Comparison of ENCODE assay signal across 8 mouse cellular contexts in the genomic region with DNA sequence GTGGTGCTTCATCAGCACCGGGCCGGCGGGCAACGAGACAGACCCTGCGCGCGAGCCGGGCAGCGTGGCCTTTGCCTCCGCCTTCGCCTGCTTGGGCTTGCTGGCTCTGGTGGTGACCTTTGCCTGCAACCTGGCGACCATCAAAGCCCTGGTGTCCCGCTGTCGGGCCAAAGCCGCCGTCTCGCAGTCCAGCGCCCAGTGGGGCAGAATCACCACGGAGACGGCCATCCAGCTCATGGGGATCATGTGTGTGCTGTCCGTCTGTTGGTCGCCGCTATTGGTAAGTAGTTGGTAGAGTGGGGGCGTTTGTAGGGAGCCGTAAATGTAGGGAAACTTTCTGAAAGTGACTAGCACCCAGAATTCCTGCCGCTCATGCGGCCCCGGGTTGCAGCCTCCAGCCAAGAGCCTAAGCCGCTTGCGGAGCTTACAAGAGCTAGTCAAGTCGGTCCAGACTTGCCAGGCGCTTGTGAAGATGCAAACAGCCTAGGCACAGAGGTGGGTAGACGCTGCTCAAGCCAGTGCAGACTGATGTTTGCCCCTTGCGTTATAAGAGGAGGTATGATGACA. TPM values are rescaled to one million over a fixed set of nuclear protein-coding genes. Genes with fewer than 3 reads are reported as not detected.
DNase-seq lines count a peak whose midpoint lies in the region; ATAC-seq and TF ChIP-seq lines count a peak whose summit lies in the region.

No protein-coding gene starts in this region.

- H3K36me3 ChIP-seq in forebrain, embryonic 13.5 days (ENCODE audit: poor library complexity, severe bottlenecking): no peaks in the 10 kb centered on the region
- no peaks in the 10 kb centered on the region for H3K36me3 ChIP-seq in myocyte (ENCODE audit: control insufficient read depth, insufficient read depth)

- H3K4me2 ChIP-seq in forebrain, embryonic 13.5 days: peak overlapping the region; percentile 85
- H3K4me2 ChIP-seq in myocyte (ENCODE audit: low read depth): no peak overlapping the region

- intact Hi-C loops in left cerebral cortex, adult 2 months (cut with DNase I): loop anchor here (5.0 to 10.0 kb wide), 2 partner anchors 380 to 437 kb away; a partner anchor contains a TSS
- intact Hi-C loops in left cerebral cortex, postnatal 4 days (cut with DNase I): loop anchor here (2.0 to 10.0 kb wide), 2 partner anchors 149 to 307 kb away; no protein-coding TSS in a partner anchor

- H3K27ac ChIP-seq in left cerebral cortex, adult 2 months: no peak overlapping the region
- H3K27ac ChIP-seq in bone marrow, adult 2 months (ENCODE audit: control insufficient read depth, insufficient read depth, low read depth, low read length, poor library complexity): no peak overlapping the region; the same call in 1 of the 2 replicates
- H3K27ac ChIP-seq in forebrain, embryonic 13.5 days: no peak overlapping the region

- H3K4me1 ChIP-seq in bone marrow, adult 2 months (ENCODE audit: control insufficient read depth, insufficient read depth, low read length): no peaks in the 10 kb centered on the region; the same call in 1 of the 2 replicates
- H3K4me1 ChIP-seq in forebrain, embryonic 13.5 days: peaks cover 13% of the 10 kb centered on the region

- peak; percentile 28; the same call in 1 of the 2 replicates for ATAC-seq in forebrain, embryonic 13.5 days

- DNase-seq in left cerebral cortex, adult 2 months (ENCODE audit: extremely low spot score in 1 of 2, low spot score in 2 of 2): peak in 1 of 2 experiments; percentile 13
- DNase-seq in left cerebral cortex, postnatal 4 days: no peak
- DNase-seq in kidney, postnatal 10 days: peak; percentile 39
- no peak for DNase-seq in cerebellum, adult 9-11 months
- DNase-seq in thymus, postnatal 25 days: no peak

- TF ChIP-seq POLR2A in bone marrow, adult 2 months (IDR thresholded peaks at IDR 0.05; ENCODE audit: borderline replicate concordance, control insufficient read depth, low read depth, low read length): no peak
- no peak for TF ChIP-seq POLR2A in myocyte (IDR thresholded peaks at IDR 0.05; ENCODE audit: insufficient read length, low read depth)

- WGBS in bone marrow, adult 2 months: 2% methylated on average over 34 of the region's 34 CpGs
- WGBS in forebrain, embryonic 13.5 days: 2% methylated on average over 34 of the region's 34 CpGs

- no peaks in the 10 kb centered on the region for H3K9me3 ChIP-seq in forebrain, embryonic 13.5 days (replicated peaks)

- peak overlapping the region; percentile 39 for H3K4me3 ChIP-seq in left cerebral cortex, adult 2 months
- H3K4me3 ChIP-seq in bone marrow, adult 2 months (replicated peaks; ENCODE audit: control insufficient read depth, low read depth, low read length): peak overlapping the region; percentile 47
- peak overlapping the region; percentile 49 for H3K4me3 ChIP-seq in forebrain, embryonic 13.5 days
- H3K4me3 ChIP-seq in myocyte: no peak overlapping the region

- no peaks in the 10 kb centered on the region for H3K79me2 ChIP-seq in myocyte (ENCODE audit: control insufficient read depth, insufficient read depth)

- TF ChIP-seq CTCF in left cerebral cortex, adult 2 months (IDR thresholded peaks at IDR 0.05): no peak
- TF ChIP-seq CTCF in bone marrow, adult 2 months (IDR thresholded peaks at IDR 0.05; ENCODE audit: control insufficient read depth, insufficient read depth, low read length): no peak

- H3K27me3 ChIP-seq in forebrain, embryonic 13.5 days: peaks cover 44% of the 10 kb centered on the region
- H3K27me3 ChIP-seq in myocyte (ENCODE audit: control insufficient read depth, insufficient read depth, insufficient read length): peaks cover 19% of the 10 kb centered on the region

- peak overlapping the region; percentile 50 for H3K9ac ChIP-seq in forebrain, embryonic 13.5 days

- H3ac ChIP-seq in myocyte (ENCODE audit: control insufficient read depth, insufficient read length): peak overlapping the region; percentile 7

TF ChIP-seq in myocyte, 11 proteins besides CTCF, POLR2A, EP300 and RAD21:
- TF ChIP-seq TCF12 (IDR thresholded peaks at IDR 0.05; ENCODE audit: insufficient read depth, poor library complexity, severe bottlenecking): no peak
- no peak for TF ChIP-seq TCF3 (IDR thresholded peaks at IDR 0.05; ENCODE audit: insufficient read length, low read depth)
- TF ChIP-seq E2F4 (IDR thresholded peaks at IDR 0.05; ENCODE audit: insufficient read depth): no peak
- TF ChIP-seq REST (IDR thresholded peaks at IDR 0.05; ENCODE audit: insufficient read depth, insufficient read length): no peak
- no peak for TF ChIP-seq SRF (IDR thresholded peaks at IDR 0.05; ENCODE audit: control insufficient read depth, insufficient read length, low read depth)
- no peak for TF ChIP-seq USF1 (IDR thresholded peaks at IDR 0.05; ENCODE audit: low read depth)
- no peak for TF ChIP-seq POLR2AphosphoS2 (IDR thresholded peaks at IDR 0.05; ENCODE audit: insufficient read length, low read depth)
- TF ChIP-seq MYOD1 (IDR thresholded peaks at IDR 0.05; ENCODE audit: control insufficient read depth in 1 of 3, insufficient read length in 2 of 3, low read depth in 2 of 3): no peak
- TF ChIP-seq MAX (IDR thresholded peaks at IDR 0.05; ENCODE audit: low read depth): no peak
- no peak for TF ChIP-seq MYOG (IDR thresholded peaks at IDR 0.05; ENCODE audit: control insufficient read depth in 1 of 3, insufficient read depth in 1 of 3, insufficient read length in 2 of 3, low read depth in 2 of 3)
- TF ChIP-seq CEBPB (IDR thresholded peaks at IDR 0.05; ENCODE audit: insufficient read depth, poor library complexity, severe bottlenecking): no peak

RNA-seq across cellular contexts. Expression of a gene that starts 1.0 kb away (rescaled TPM):
- 1 to 10 TPM; 3.0 to 3.7 TPM for total RNA-seq in left cerebral cortex, adult 2 months (2021)
- total RNA-seq in left cerebral cortex, postnatal 4 days (2021): 10 to 100 TPM; 15.8 to 17.0 TPM
- 1.6 and 4.8 TPM in 2 replicates for polyA plus RNA-seq in bone marrow, adult 2 months (2011; ENCODE audit: insufficient read depth, insufficient read length, low replicate concordance, missing spikeins)
- polyA plus RNA-seq in forebrain, embryonic 13.5 days (2015; fragmentation: Nextera tagmentation; extraction: Ambion mirVana): 0.93 and 1.1 TPM in 2 replicates
- polyA plus RNA-seq in myocyte (2012; fragmentation: generic; extraction: Trizol): not detected

RNA-seq across cellular contexts. Expression of a gene that starts 33.7 kb away (rescaled TPM):
- total RNA-seq in left cerebral cortex, adult 2 months (2021): 100 to 1,000 TPM; 151 to 161 TPM
- 100 to 1,000 TPM; 122 to 127 TPM for total RNA-seq in left cerebral cortex, postnatal 4 days (2021)
- polyA plus RNA-seq in bone marrow, adult 2 months (2011; ENCODE audit: insufficient read depth, insufficient read length, low replicate concordance, missing spikeins): 77.2 and 89.2 TPM in 2 replicates
- polyA plus RNA-seq in forebrain, embryonic 13.5 days (2015; fragmentation: Nextera tagmentation; extraction: Ambion mirVana): 141 and 144 TPM in 2 replicates
- polyA plus RNA-seq in myocyte (2012; fragmentation: generic; extraction: Trizol): 12.0 TPM
